Mouse (Mus musculus) hindlimb bud, embryonic 11.5 days (tissue): ENCODE measurements around the gene Brd4.
"Not testable (repeated sequence)": the region's sequence is repeated elsewhere in the genome, so short reads cannot be mapped to it uniquely, and the experiment has no call there.

ENCODE experiments used
- DNase-seq: peaks from one replicate; pipeline ENCODE4 v3.0.0-alpha.2; 2012; ENCODE audit warnings: low read depth, low spot score; ENCODE audit errors: extremely low spot score

The Brd4 gene

GRCm38 (mm10) chr17:32235534-32236191, 48.9 kb downstream of the Brd4 start:
- no peak for DNase-seq

DNA sequence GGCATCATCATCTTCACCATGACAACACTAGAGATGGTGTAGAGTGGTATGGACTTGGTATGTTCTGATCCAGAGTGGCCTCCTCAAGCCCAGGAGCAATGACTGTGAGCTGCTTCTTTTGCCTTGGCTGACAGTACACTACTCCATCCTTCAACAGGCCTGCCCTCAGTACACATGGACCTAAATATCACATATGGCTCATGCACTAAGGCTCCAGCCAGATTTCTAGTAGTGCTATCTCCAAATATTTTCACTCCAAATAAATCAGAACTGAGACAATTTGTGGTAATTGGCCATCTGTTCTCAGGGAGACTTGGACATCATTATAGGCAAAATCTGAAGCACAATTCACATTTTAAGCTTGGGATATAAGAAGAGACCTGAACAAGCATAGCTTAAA, 51.3 kb downstream of the Brd4 start:
- no peak for DNase-seq

DNA sequence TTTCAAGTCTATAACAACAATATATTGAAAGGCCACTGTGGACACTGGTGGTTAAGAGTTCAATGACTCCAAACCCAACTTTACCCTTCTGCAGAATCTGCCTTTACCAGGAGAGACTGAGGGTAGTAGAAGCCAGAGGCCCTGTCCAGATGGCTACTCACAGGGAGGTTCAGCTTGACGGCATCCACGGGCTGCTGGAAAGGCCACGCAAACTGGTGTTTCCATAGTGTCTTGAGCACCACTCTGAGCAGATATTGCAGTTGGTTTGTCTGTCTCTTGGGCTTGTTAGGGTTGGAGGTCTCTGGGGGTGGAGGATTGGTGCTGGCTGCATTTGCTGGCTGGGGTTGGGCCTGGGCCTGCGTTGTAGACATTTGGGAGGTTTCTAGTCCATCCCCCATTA, 55.3 kb downstream of the Brd4 start:
- no peak for DNase-seq

- no peak for DNase-seq
These were observed 63.6 kb downstream of the Brd4 start for GRCm38 (mm10) chr17:32220873-32221272.

DNA sequence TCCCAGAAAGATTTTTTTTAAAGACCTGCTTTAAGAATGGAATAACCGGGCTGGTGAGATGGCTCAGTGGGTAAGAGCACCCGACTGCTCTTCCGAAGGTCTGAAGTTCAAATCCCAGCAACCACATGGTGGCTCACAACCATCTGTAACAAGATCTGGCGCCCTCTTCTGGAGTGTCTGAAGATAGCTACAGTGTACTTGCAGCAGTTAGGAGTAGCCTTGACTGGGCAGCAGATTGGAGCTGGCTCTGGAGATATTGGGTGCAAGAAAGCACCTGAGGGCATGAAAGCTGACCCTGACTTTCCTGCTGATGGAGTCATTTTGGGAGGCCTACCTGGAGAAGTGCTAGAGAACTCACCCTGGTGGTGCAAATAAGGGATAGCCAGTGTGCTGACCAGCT, 68.9 kb downstream of the Brd4 start:
- not testable (repeated sequence) for DNase-seq

- DNase-seq = not testable (repeated sequence)
These were observed 73.0 kb downstream of the Brd4 start for GRCm38 (mm10) chr17:32211554-32211953.

DNA sequence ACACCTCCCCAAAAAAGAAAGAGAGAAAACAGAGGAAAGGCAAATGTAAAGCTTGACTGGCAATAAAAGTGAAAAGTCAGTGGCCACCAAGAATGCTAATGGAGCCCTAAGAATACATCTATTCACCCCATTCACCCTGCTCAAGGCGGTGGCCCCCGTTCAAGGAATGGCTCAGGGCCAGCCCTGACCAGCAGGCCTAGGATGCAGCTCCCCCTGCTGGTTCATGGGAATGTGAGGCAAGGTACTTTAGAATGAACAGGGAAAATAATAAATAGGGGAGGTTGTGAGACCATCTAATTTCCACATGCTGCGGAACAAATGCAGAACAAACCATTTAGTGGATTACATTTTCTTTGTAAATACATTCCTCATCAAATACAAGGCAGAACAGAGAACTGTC, 74.8 kb downstream of the Brd4 start:
- peak; percentile 8 for DNase-seq

DNA sequence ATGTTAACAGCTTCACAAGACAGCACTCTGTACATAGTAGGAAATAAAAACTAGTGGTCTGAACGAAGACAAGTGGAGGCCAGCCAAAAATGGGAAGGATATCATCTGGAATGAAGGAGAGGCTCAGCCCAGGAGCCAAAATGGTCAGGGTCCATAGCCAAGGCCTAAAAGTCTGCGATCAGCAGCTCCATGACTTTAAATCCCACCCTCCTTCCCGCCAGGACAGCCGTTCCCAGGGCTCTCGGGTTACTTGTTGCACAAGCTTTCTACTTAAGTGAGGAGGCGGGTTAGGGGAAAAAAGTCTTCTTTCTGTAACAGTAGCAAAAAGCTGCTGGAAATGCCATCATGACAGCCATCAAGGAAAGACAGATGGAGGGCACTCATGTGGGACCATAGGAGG, 75.4 kb downstream of the Brd4 start:
- DNase-seq = no peak

GRCm38 (mm10) chr17:32207586-32208245, 76.8 kb downstream of the Brd4 start:
- DNase-seq = no peak

DNA sequence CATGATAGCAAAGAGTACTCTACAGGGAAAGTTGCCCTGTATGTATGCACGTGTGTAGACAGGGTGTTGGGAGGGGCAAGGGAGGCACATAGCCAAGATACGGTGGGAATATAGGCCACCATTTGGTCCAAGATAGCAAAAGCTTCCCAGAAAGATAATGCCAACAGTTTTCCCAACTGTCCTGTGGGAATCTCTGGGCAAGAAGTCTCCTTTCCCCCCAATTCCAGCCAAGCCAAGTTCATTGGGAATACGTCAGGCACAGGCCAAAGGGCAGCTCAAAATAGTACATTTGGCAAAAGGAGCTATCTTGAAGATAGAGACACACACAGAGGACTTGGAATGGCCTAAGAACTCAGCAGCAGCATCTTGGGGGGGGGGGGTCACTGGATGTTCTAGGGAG, 79.2 kb downstream of the Brd4 start:
- DNase-seq = no peak

GRCm38 (mm10) chr17:32202972-32203371, 81.5 kb downstream of the Brd4 start:
- no peak for DNase-seq

DNA sequence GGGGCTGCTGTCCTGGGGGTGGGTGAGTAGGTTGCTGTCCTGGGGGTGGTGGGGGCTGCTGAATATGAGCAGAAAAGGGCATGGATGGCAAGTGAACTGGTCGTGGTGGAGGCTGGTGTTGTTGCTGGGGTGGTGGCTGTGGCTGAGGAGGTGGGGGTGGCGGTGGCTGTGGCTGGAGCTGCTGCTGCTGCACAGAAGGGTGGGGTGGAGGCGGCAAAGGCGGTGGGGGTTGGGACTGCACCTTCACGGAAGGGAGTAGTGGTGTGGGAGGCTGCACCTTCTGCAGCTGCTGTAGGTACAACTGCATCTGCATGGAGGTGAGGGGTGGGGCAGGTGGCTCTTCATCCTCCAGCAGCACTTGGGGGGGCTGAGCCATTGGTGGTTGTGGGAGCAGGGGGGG, 83.4 kb downstream of the Brd4 start:
- no peak for DNase-seq

DNA sequence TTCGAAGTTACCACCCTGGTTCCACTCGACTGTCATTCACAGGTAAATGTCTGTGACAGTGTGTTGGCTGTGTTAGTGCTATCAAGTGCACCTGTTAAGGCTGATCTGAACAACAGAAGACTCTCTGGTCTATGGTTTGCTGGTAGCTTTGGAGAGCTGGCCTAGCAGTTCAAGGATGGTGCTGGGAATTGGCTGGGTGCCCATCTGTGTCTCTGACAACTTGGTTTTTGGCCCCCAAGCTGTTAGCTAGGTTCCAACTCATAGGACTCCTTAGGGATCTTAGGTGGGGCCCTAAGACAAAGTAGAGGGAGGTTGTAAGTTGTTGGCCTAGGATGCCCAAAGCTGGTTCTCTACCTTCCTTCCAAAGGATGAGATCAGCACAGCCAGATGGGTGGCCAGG, 84.7 kb downstream of the Brd4 start:
- DNase-seq = no peak

DNA sequence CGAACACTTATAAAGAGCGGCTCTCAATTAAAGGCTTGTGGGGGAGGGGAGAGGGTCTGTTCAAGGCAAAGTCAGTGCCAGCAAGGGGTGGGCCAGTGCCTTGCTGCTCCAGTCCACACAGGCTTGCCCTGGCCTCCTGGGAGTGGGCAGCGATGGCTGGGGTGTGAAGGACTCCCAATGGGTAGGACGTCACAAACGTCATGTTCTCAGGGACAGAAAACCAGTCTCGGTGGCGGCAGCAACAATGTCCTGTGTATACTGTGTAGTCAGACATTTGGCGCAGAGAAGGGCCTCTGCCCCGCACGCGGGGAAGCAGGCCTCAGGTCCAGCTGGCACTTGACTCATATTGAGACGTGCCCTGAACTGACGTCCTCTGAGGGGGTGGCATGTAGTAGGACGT, 87.4 kb downstream of the Brd4 start:
- DNase-seq = no peak

DNA sequence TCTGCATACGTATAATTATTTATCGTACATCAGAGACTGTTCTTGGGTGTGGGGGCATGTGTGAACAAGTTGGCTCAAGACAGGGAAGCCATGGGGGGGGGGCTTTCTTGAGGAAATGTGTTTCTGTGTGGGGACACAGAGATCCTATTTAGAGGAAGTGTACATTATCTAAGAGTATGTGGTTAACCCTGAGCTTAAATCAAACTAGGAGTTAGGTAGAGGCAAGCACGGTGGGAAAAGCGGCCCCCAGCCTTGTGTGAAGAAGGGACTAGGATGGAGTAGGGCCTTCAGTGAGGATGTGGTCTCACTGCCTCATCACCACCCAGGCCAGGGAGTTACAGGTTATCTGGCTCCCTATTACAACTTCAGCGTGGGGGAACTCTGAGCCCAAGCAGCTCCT, 88.8 kb downstream of the Brd4 start:
- no peak for DNase-seq

DNA sequence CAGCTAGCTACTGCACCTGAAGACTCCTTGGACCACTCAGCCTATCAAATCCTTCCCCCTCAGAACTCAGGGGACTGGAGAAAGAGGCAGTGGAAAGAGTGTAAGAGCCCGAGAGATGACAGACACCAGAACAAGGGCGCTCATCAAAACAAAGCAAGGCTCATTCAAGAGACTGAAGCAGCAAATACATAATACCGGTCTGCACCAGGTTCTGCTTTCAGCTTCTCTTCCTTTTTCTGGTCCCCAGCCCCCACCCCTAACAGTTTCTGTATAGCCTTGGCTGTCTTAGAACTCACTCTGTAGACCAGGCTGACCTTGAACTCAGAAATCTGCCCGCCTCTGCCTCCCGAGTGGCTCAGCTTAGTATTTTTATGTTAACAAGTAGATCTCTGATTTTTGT, 91.5 kb downstream of the Brd4 start:
- no peak for DNase-seq

- no peak for DNase-seq
These were observed 94.7 kb downstream of the Brd4 start for GRCm38 (mm10) chr17:32189850-32190249.

GRCm38 (mm10) chr17:32188863-32189636, 95.5 kb downstream of the Brd4 start, which contains the start of gene Ephx3:
Gene Ephx3, minus strand, starts transcription at chr17:32189549.
- no peak for DNase-seq

GRCm38 (mm10) chr17:32183017-32183416, 101.5 kb downstream of the Brd4 start:
- DNase-seq = no peak

DNA sequence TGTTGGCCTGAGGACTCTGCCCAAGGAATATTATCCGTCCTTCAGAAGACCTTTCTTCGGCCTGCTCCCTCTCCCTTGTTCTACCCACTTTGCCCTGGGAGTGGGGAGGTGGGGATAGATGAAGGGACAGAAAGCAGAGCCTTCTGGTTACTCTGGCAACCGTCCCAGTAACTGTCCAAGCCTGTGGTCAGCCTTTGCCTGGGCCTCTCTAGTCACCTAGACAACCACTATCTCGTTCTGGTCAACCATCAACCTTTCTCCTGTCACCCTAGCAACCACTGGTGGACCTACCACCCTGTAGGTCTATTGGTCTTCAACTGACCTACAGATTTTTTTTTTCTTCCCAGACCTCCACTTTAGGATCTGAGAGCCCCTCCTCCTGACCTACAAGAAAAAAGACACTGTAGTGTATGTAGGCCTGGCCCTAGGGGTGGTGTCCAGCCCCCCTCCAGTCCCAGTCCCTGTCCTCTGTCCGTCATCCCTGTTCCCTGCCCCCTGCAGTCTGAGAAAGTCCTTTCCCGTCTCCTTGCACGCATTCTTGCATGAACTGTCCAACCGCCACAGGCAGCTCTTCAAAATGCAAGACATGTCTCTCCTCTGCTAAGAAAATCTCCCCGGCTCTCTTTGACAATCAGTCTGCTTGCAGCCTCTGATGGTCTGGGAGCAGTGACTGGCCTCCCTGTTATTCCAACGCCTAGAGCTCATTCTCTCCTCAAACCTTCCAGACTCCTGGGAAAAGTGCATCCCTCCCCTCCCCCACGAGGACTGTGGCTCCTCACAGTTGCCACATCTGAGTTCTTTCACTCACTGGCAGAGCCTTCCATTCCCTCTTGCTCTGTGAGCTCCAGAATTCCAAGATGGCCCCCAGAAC, 104.7 kb downstream of the Brd4 start:
- DNase-seq = no peak

DNA sequence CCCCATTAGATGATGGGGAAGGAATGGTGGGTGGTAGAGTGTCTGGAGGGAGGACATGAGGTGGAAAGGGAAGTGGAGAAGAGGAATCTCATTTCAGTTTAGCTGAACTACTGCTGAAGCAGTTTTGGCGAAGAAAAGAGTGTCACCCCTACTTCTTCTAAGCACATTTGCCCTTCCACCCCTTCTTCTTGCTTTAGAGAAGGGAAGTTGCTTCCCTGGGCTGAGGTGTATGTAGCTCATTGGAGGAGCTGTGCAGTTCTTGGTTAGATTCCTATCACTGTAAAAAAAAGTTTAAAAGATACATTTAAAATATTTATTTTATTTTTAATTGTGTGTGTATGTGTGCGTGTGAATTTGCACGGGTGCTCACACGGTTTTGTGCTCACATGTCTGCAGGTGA, 107.6 kb downstream of the Brd4 start:
- no peak for DNase-seq
